9 mouse cellular contexts compared by ENCODE assay signal in the genomic region with DNA sequence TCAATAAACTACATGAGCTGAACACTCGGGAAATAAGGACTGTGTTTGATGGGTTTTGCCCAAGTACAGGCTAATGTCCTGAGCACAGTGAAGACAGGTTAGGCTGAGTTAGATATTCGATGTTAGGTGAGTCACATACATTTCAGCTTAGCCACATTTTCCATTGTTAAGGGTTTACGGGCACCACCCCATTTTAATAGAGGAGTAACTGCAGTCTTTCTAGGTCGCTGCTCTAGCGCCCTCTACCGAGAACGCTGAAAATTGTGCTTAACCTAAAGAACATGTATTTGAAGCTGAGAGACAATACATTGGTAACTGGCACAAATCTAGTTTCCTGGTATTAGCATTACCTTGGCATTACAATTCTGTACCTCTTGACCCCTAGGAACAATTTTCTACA.
DNase-seq lines count a peak whose midpoint lies in the region; ATAC-seq and TF ChIP-seq lines count a peak whose summit lies in the region.
"Had no signal": no experiment of that assay in that cellular context is flagged by ENCODE, and none has a peak within 500 bp of the region (broad histone marks: within the 10 kb centered on the region; RNA-seq: fewer than 3 reads in every experiment).

No protein-coding gene starts in this region.

- no peak overlapping the region for H3K4me3 ChIP-seq in heart, embryonic 13.5 days
- H3K4me3 ChIP-seq in neural tube, embryonic 11.5 days (ENCODE audit: low read depth, low read length): no peak overlapping the region
- no peak overlapping the region for H3K4me3 ChIP-seq in midbrain, postnatal 0 days (ENCODE audit: low read depth, low read length)
- H3K4me3 ChIP-seq in forebrain, embryonic 12.5 days (replicated peaks): no peak overlapping the region
- H3K4me3 ChIP-seq: midbrain, embryonic 12.5 days had no signal

- no peaks in the 10 kb centered on the region for H3K9me3 ChIP-seq in heart, embryonic 13.5 days
- no peaks in the 10 kb centered on the region for H3K9me3 ChIP-seq in neural tube, embryonic 11.5 days (ENCODE audit: control insufficient read depth, low read length)
- H3K9me3 ChIP-seq in midbrain, postnatal 0 days (ENCODE audit: low read length): no peaks in the 10 kb centered on the region
- H3K9me3 ChIP-seq in forebrain, embryonic 12.5 days: no peaks in the 10 kb centered on the region
- H3K9me3 ChIP-seq: midbrain, embryonic 12.5 days had no signal

- ATAC-seq in heart, embryonic 13.5 days (ENCODE audit: extremely low read depth, insufficient number of reproducible peaks, low FRiP score, low TSS enrichment): no peak
- ATAC-seq in neural tube, embryonic 11.5 days (ENCODE audit: insufficient read depth, low FRiP score, low TSS enrichment): no peak
- 0 out of 2 replicates have a peak, but pooled peaks have one; percentile 25 for ATAC-seq in midbrain, postnatal 0 days (ENCODE audit: low FRiP score)
- no peak for ATAC-seq in forebrain, embryonic 12.5 days (ENCODE audit: low FRiP score)

- H3K36me3 ChIP-seq in heart, embryonic 13.5 days: peaks cover 24% of the 10 kb centered on the region
- H3K36me3 ChIP-seq in neural tube, embryonic 11.5 days (ENCODE audit: control insufficient read depth, insufficient read depth, low read length): no peaks in the 10 kb centered on the region
- no peaks in the 10 kb centered on the region for H3K36me3 ChIP-seq in midbrain, postnatal 0 days (ENCODE audit: insufficient read depth, low read length)
- H3K36me3 ChIP-seq in forebrain, embryonic 12.5 days (replicated peaks): peaks cover 15% of the 10 kb centered on the region

- no peaks in the 10 kb centered on the region for H3K27me3 ChIP-seq in heart, embryonic 13.5 days (replicated peaks)
- no peaks in the 10 kb centered on the region for H3K27me3 ChIP-seq in neural tube, embryonic 11.5 days (ENCODE audit: control insufficient read depth, insufficient read depth, low read length)
- H3K27me3 ChIP-seq in midbrain, postnatal 0 days (ENCODE audit: insufficient read depth, low read length): no peaks in the 10 kb centered on the region
- H3K27me3 ChIP-seq in forebrain, embryonic 12.5 days: no peaks in the 10 kb centered on the region
- H3K27me3 ChIP-seq: midbrain, embryonic 12.5 days had no signal

- no peak overlapping the region for H3K9ac ChIP-seq in heart, embryonic 13.5 days
- H3K9ac ChIP-seq in neural tube, embryonic 11.5 days (ENCODE audit: low read length): no peak overlapping the region
- H3K9ac ChIP-seq in midbrain, postnatal 0 days (replicated peaks; ENCODE audit: low read length, poor library complexity, severe bottlenecking): no peak overlapping the region
- H3K9ac ChIP-seq in forebrain, embryonic 12.5 days: no peak overlapping the region
- H3K9ac ChIP-seq: midbrain, embryonic 12.5 days had no signal

- TF ChIP-seq CTCF in midbrain, postnatal 0 days (IDR thresholded peaks at IDR 0.05): peak; percentile 71

- H3K27ac ChIP-seq in heart, embryonic 13.5 days (replicated peaks): peak overlapping the region; percentile 38; the same call in 1 of the 2 replicates
- H3K27ac ChIP-seq in neural tube, embryonic 11.5 days (ENCODE audit: low read depth, low read length): no peak overlapping the region
- H3K27ac ChIP-seq in midbrain, postnatal 0 days (ENCODE audit: low read depth, low read length): no peak overlapping the region
- H3K27ac ChIP-seq in forebrain, embryonic 12.5 days: no peak overlapping the region
- H3K27ac ChIP-seq: midbrain, embryonic 12.5 days had no signal

- no peak overlapping the region for H3K4me2 ChIP-seq in heart, embryonic 13.5 days
- H3K4me2 ChIP-seq in neural tube, embryonic 11.5 days (ENCODE audit: low read depth): no peak overlapping the region
- H3K4me2 ChIP-seq in midbrain, postnatal 0 days (ENCODE audit: low read depth, low read length, poor library complexity, severe bottlenecking): no peak overlapping the region
- no peak overlapping the region for H3K4me2 ChIP-seq in forebrain, embryonic 12.5 days
- H3K4me2 ChIP-seq: midbrain, embryonic 12.5 days had no signal

- no peak for DNase-seq in heart, adult 11 months
- peak; percentile 41 for DNase-seq in neural tube, embryonic 11.5 days (ENCODE audit: low spot score)
- DNase-seq in neural tube, embryonic 10.5 days (ENCODE audit: extremely low spot score, low spot score): no peak
- peak; percentile 48 for DNase-seq in c-Kit-positive CD71-negative TER-119-negative erythroid progenitor cells, embryonic 14.5 days (ENCODE audit: low read depth)
- peak; percentile 71 for DNase-seq in midbrain, postnatal 0 days (ENCODE audit: low spot score)
- DNase-seq in frontal cortex, postnatal 14 days (ENCODE audit: low spot score in 2 of 2): no peak

- peaks cover 10% of the 10 kb centered on the region for H3K4me1 ChIP-seq in heart, embryonic 13.5 days
- H3K4me1 ChIP-seq in neural tube, embryonic 11.5 days (ENCODE audit: control insufficient read depth, insufficient read depth, low read length): no peaks in the 10 kb centered on the region
- no peaks in the 10 kb centered on the region for H3K4me1 ChIP-seq in midbrain, postnatal 0 days (ENCODE audit: insufficient read depth, low read length)
- H3K4me1 ChIP-seq in forebrain, embryonic 12.5 days: no peaks in the 10 kb centered on the region
- H3K4me1 ChIP-seq: midbrain, embryonic 12.5 days had no signal

- 23% methylated on average over 7 of the region's 7 CpGs for WGBS in heart, embryonic 13.5 days
- whole genome bisulfite sequencing in neural tube, embryonic 11.5 days: 39% methylated on average over 7 of the region's 7 CpGs
- 36% methylated on average over 7 of the region's 7 CpGs for WGBS in midbrain, postnatal 0 days
- WGBS in forebrain, embryonic 12.5 days: 29% methylated on average over 7 of the region's 7 CpGs

Comparison
In these comparisons a context has a peak if more than half of its experiments do, and no peak if none do; other contexts are left out.
1. DNase-seq: peak in neural tube, embryonic 11.5 days (single experiment), c-Kit-positive CD71-negative TER-119-negative erythroid progenitor cells, embryonic 14.5 days (single experiment) and midbrain, postnatal 0 days (single experiment); none in heart, adult 11 months (single experiment), neural tube, embryonic 10.5 days (single experiment) and frontal cortex, postnatal 14 days (0 of 2).